Mouse (Mus musculus): ENCODE results near the gene Gm49416.
A peak's percentile ranks its signal among the peaks of the same experiment; 100 is the strongest.

The Gm49416 gene

DNA sequence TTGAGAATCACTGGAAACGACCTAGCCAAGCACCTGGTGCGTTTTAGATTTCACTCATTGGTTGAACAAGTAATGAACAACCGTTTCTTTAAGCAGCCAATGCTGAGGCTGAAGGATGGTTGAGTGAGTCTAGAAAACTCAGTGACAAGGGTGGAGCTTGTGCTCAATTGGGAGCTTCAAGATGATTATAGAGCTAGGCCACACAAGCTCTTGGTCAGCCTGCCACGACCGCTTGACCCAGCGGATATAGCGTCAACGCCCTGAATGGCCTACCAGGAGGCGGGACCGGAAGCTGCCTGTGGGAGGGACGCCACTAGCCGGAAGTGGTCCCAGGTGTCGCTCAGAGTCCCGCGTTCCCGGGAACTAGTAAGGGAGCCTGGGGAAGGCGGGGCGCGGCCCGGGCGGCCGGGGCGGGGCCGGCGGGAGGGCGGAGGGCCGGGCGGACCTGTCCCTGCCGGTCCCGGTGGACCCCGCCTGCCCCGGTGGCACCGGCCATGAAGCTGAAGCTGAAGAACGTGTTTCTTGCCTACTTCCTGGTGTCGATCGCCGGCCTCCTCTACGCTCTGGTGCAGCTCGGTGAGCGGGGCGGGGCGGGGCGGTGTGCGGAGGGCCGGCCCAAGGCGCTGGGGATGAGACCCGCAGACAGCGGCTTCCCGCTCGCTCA is 31.5 kb downstream of the Gm49416 start, which contains the start of gene B3gat3:
Gene B3gat3, plus strand, starts transcription at position 302 of the 664 bp plus-strand sequence.
- peak; percentile 91 for DNase-seq (ENCODE audit: low spot score)

DNA sequence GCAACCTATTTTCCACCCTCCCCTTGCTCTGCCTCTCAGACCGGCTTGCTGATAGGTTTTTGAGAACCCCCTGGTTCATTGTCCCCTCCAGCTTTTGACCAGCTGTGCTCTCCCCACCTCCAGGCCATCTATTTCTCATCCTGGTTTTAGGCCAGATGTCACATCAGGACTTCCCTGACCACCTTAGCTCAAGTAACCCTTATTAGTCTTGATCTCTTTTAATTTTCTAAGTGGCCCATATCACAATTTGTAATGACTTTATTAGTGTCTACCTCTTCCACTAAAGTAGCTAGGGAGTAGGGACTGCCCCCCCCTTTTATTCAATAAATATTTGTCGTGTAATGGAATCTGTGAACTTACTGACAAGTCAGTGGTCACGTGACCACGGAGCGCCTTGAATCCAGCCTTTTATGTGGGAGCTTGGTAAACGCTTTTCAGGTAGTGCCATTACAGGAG is 32.1 kb downstream of the Gm49416 start:
- DNase-seq (ENCODE audit: low spot score) = no peak

DNA sequence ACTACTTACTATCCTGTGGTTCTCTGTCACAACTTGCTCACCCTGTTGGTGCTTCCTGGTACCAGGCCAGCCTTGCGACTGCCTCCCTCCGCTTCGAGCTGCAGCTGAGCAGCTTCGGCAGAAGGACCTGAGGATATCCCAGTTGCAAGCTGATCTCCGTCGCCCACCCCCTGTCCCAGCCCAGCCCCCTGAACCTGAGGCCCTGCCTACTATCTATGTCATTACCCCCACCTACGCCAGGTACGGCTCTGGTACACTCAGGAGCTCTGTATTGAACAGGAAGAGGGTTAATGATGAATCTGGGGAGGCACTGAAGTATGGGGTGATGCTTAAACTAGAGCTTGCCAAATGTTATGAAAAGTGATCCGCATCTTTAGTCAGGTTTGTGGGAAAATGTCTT is 33.0 kb downstream of the Gm49416 start:
- DNase-seq (ENCODE audit: low spot score) = no peak

DNA sequence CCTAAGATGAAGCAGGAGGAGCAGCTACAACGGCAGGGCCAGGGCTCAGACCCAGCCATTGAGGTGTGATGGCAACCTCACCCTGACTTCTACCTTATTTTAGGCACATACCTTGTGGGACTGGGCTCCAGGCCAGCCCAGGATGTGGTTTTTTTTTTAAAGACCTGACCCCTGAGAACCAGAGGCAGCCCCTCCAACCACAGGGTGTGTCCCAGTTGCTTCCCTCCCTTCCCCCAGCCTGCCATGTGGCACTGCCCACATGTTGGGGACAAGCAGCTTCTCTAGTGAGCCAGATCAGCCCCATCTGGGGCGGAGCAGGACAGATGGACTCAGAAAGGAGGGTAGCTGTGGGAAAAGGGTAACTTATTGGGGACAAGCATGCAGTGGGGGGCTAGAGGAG is 38.0 kb downstream of the Gm49416 start:
- no peak for DNase-seq (ENCODE audit: low spot score)

DNA sequence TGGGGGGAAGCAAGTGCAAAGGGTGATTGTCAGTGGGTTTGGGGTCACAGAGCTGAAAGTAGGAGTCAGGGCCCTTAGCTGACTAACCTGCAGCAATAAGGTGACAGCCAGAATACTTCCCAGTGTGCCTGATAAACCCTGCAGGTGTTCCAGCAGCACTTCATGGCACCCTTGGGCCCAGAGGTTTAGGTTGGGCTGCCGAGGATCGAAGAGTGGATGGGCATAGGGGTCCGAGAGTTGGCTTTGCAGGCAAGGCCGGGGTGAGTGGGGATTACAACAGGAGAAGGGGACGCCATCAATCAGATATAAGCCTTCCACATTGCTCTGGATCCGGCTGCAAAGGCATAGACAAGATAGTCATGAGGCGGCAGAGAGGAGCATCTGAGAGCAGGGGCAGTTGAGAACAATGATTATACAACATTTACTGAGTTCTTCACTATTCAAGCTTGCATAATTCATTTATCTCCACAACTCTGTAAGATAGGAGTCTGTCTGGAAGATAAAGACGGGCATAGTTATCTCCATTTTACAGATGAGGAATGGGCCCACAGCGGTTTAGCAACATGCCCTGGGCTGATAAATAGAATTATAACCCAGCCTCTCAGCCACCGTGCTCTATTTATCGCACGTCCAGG is 39.3 kb downstream of the Gm49416 start:
- no peak for DNase-seq (ENCODE audit: low spot score)

DNA sequence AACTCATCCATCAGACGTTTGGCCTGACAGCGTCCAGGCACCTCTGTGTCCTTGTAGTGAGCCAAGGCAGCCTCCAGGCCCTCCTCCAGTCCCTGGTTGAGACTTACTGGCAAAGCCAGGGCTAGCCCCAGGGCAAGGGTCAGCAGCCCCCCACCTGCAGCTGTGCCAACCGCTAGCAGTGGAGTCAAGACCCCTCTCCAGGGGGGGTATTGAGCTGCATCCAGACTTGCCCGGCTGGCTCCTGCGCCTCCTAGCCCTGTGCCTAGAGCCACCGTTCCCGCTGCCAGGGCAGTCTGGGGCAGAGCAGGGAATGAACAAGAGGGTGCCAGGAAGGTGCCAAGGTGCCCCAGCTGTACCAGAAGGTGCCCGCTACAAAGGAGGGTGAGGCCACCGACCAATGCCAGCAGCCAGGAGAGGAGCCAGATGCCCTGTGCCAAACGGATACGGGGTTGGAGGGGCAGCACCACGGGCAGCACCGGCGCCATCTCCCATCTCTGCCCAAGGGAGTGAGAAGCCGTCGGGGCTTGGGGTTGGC is 40.0 kb downstream of the Gm49416 start:
- DNase-seq (ENCODE audit: low spot score) = no peak

DNA sequence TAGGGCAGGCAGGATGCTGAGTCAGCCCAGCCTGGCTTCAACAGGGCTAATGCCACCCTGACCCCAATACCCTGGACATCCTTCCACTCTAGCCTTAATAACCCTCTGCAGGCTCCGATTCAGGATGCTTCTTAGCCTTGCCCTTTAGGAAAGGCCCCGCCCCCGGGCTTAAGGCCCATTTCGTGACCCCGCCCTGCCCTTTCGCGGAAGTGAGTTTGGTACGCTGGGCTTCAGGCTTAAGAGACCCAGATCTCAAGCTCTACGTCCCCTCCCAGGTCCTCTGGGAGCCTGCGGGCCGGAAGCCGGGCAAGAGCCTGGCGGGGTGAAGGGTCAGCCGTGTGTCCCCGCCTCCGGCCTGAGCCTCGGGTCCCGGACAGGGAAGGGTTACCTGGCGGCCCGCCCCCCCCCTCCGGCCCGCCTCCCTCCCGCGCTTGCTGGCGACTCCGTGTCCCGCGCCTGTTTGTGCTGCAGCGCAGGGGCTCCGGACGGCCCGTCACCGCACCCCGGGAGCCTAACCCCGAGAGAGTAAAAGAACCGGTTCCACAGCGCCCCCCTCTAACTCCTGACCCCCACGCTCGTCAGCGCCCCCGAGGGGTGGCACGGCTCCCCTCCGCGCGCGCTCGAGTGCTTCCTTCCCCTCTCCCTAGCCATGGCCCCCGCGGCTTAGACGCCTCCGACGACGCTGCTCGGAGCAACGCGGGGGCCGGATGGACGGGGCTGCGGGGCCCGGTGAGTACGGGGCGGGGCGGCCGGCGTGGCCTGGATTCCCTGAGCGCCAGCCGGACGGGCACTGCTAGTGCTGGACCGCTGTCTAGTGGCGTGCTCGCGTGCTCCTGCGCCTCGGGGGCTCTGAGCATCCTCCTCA is 40.7 kb downstream of the Gm49416 start, which contains the start of the genes Rom1 and Eml3:
Gene Rom1, minus strand, starts transcription at position 133 of the 865 bp plus-strand sequence.
Gene Eml3, plus strand, starts transcription at position 329 of the 865 bp plus-strand sequence.
- peak; percentile 84 for DNase-seq (ENCODE audit: low spot score)

DNA sequence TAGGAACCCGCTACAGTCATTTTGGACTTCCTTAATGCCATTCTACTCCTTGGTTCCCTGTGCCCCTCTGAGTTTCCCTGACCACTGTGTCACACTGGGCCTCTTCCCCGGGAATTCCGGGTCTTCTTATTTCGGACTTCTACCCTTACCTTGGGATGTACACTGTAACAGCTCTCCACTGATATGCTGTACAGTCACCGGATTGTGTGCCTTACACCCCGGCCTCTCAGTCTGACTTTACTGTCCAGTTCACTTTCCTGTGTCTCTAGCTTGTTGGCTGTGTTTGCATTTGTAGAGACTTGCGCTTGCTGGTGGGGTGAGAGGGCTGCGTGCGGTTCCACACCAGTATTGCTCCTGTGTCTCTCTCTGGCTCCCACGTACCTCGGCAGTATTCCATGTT is 41.4 kb downstream of the Gm49416 start:
- no peak for DNase-seq (ENCODE audit: low spot score)

DNA sequence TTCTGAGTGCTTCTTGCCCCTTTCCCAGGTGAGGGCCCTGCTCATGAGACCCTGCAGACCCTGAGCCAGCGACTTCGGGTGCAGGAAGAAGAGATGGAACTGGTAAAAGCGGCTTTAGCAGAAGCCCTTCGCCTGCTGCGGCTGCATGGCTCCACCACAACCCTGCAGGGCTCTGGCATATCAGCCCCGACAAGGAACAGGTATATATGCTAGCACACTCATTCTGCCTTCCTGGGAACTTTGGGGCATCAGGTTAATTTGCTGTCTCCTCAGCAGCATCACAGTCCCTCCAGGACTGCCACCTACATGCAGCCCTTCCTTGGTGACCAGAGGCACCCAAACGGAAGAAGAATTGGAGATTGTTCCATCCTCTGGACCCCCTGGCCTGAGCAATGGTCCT is 42.0 kb downstream of the Gm49416 start:
- no peak for DNase-seq (ENCODE audit: low spot score)

DNA sequence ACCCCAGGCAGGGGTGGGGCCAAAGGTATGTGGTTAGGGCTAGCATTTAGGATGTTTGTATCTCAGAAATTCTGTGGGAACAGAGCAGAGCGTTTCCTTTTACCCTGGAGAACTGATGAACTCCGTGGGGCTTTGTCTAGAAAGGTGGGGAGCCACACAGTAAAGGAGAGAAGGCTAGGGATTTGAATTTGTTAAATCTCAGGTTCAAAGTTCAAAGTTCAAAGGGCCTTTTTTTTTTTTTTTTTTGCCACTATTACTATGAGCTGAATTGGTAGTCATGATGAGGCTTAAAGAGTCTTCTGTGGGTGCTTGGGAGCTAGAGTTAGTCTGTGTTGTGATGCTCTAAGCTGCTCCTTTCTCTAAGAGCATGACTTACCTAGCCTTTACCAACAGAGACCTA is 48.0 kb downstream of the Gm49416 start:
- DNase-seq (ENCODE audit: low spot score) = no peak

DNA sequence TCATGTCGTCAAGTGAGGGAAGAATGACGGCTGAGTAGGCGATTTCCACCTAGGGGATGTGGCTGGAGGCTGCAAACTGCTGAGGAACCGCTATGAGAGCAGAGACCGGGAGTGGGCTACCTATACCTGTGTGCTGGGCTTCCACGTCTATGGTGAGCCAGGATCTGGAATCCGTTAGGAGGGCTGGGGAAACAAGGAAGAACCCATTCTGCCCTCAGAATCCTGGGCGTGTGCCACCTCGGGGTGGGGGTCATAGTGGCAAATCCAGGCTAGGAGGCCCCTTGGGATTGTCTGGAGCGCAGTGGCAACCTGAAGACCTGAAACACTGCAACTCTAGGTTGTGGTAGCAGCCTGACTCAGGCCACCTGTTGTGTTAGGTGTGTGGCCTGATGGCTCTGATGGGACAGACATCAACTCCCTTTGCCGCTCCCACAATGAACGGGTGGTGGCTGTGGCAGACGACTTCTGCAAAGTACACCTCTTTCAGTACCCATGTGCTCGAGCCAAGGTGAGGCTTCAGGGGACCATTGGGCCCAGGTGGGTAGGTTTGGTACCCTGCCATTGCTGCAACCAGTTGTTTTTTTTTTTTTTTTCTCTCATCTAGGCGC is 51.9 kb downstream of the Gm49416 start:
- no peak for DNase-seq (ENCODE audit: low spot score)

DNA sequence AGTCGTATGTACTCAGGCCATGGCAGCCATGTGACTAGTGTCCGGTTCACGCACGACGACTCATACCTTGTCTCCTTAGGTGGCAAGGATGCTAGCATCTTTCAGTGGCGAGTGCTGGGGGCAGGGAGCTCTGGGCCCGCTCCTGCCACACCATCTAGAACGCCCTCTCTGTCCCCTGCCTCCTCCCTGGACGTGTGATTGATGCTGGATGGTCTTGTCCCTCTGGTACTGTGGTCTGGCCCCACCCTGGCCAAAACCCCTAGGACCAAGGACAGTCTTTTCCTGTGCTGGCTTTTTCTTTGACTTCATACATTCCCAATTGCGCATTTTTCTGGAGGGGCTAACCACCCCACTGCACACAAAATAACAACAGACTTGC is 52.4 kb downstream of the Gm49416 start:
- DNase-seq (ENCODE audit: low spot score) = no peak

DNA sequence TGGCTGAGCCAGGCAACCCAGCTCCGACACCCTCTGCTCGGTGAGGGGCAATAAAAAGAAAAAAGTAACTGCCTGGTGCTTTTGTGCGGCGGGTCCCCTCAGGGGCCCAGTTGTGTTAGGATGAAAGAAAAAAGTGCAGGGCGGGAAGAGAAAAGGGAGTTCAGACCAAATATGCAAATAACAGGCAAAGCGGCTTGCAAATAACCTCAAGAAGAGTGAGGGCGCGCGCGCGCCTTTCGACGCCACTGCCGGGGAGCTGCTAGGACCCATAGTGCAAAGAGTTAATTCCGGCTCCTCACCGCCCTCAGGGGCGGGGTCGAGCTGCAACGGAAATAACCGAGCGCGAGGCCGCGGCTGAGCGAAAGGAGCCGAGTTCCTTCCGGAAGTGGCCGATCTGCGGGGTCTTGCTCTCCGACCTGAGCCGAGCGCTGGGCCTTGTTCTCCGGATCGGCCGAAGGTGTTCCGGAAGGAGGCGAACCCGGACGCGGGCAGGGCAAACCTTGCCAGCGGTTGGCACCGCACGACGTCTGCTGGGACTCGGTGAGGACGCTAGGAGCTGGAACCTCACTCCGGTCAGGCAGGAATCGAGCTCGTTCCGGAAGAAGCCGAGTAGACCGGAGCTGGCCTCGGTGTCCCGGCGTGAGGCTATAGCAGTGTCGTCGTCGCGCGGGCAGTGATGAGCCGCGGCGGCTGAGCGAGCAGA is 52.9 kb downstream of the Gm49416 start, which contains the start of gene Mta2:
Gene Mta2, plus strand, starts transcription at position 361 of the 703 bp plus-strand sequence.
- DNase-seq (ENCODE audit: low spot score) = peak; percentile 92

DNA sequence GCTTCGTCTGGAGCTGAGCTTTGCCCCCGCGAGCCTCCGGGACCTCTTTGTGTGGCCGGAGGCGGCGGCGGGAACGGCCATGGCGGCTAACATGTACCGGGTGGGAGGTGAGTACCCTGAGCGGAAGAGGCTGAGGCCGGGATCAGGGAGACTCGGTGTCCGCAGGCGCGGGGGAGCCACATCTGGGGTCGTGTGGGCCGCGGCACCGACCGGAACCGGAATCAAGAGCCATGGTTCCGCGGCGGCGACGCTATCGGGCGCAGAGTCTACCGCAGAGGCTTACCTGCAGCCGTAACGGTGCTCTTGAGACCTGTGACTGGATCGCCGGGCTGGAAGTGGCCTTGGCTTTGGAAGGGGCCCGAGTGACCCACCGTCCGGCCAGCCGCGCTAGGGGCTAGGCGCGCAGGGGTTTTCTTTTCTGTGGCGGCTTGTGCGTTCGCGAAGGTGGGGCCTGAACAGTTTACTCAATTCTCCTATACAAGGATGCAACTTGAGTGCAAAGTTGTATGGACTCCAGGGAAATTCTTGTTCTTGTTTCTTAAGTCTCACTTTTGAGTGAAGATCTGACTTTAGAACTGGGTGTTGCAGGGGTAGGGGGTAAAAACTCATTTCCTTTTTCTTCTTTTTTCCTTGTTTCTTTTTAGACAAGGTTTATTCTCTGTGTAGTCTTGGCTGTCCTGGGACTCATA is 53.7 kb downstream of the Gm49416 start:
- peak; percentile 56 for DNase-seq (ENCODE audit: low spot score)

DNA sequence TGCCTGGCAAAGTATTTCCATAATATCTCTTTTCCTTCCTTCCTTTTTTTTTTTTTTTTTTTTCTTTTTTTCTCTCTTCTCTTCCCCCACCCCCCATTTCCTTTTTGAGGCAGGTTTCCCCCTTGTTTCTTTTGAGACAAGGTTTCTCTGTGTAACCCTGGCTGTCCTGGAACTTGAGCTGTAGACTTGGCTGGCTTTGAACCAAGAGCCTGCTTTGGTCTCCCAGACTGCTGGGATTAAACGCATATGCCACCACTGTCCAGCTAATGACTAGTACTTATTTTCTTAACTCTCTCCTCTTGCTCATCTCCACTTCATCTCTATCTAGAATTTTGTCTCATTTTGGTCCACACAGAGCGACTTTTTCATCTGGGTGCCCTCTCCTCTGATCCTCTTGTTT is 54.3 kb downstream of the Gm49416 start:
- DNase-seq (ENCODE audit: low spot score) = no peak

DNA sequence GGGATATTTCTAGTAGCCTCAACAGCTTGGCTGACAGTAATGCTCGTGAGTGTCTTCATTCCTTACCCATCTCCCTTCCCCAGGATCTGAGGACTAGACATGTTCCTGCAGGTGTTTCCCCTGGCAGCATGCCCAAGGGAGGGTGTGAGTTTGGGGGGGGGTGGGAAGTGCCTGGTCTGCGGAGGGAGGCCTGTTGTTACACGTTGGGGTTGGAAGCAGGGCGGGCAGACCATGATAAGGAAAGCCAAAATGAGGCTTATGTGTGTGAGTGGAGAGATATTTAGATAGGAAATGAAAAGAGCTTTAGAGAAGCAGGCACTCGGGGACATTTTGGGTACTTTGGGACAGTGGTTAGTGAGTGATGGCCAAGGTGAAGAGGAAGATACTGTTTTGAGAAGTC is 55.3 kb downstream of the Gm49416 start:
- no peak for DNase-seq (ENCODE audit: low spot score)

DNA sequence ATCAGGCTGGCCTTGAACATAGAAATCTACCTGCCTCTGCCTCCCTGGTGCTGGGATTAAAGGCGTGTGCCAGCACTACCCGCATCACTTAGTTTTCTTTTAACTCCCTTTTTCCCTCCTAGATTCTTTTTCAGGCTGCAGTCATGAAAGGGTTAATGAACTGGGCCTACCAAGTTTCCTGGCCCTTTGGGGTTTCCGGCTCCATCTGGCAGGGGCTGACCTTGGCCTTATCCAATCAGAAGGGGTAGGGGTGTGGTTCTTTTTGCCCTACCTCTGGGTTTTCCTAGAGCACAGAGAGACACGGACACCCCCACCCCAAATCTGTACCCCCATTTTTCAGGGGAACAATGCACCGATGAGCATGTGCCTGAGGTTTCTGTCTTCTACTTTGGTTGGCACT is 56.0 kb downstream of the Gm49416 start:
- peak; percentile 69 for DNase-seq (ENCODE audit: low spot score)
